24 mouse cellular contexts compared by ENCODE assay signal in genomic region chr1:23345633-23346032, GRCm38 (mm10).
"Had no signal": no experiment of that assay in that cellular context is flagged by ENCODE, and none has a peak within 500 bp of the region (broad histone marks: within the 10 kb centered on the region; RNA-seq: fewer than 3 reads in every experiment).

No protein-coding gene starts in this region.

- H3K9me3 ChIP-seq: hindbrain, embryonic 10.5 days; hindbrain, embryonic 12.5 days; intestine, embryonic 15.5 days; limb, embryonic 13.5 days; limb, embryonic 15.5 days; liver, embryonic 12.5 days had no signal

- H3K27ac ChIP-seq: heart, adult 2 months; hindbrain, embryonic 10.5 days; hindbrain, embryonic 12.5 days; hindbrain, embryonic 14.5 days; intestine, embryonic 15.5 days; kidney, postnatal 0 days; limb, embryonic 13.5 days; limb, embryonic 15.5 days; liver, embryonic 12.5 days; liver, embryonic 14.5 days had no signal

- H3K9ac ChIP-seq: forebrain, postnatal 0 days; hindbrain, embryonic 12.5 days; hindbrain, embryonic 14.5 days; intestine, embryonic 15.5 days; limb, embryonic 13.5 days; limb, embryonic 15.5 days; liver, embryonic 12.5 days; liver, embryonic 14.5 days had no signal

- H3K36me3 ChIP-seq: hindbrain, embryonic 10.5 days; hindbrain, embryonic 12.5 days; intestine, embryonic 15.5 days; limb, embryonic 13.5 days; limb, embryonic 15.5 days; liver, embryonic 12.5 days had no signal

- H3K27me3 ChIP-seq: hindbrain, embryonic 12.5 days; intestine, embryonic 15.5 days; limb, embryonic 13.5 days; limb, embryonic 15.5 days; liver, embryonic 12.5 days had no signal

- H3K4me3 ChIP-seq: heart, adult 2 months; hindbrain, embryonic 10.5 days; hindbrain, embryonic 12.5 days; intestine, embryonic 15.5 days; limb, embryonic 13.5 days; limb, embryonic 15.5 days; liver, embryonic 12.5 days had no signal

- H3K4me1 ChIP-seq: hindbrain, embryonic 10.5 days; hindbrain, embryonic 12.5 days; intestine, embryonic 15.5 days; limb, embryonic 13.5 days; limb, embryonic 15.5 days; liver, embryonic 12.5 days had no signal

- DNase-seq: forebrain, postnatal 0 days; gastrocnemius, postnatal 25 days; heart, adult 11 months; heart, adult 2 months; heart, postnatal 10 days; kidney, adult 8-10 months; kidney, postnatal 14 days; kidney, postnatal 36 days; layer of hippocampus, adult 9-11 months; layer of hippocampus, postnatal 36 days; left cerebral cortex, postnatal 4 days had no signal

- H3K4me2 ChIP-seq: heart, embryonic 11.5 days; hindbrain, embryonic 12.5 days; hindbrain, embryonic 14.5 days; intestine, embryonic 15.5 days; limb, embryonic 13.5 days; limb, embryonic 15.5 days; liver, embryonic 12.5 days had no signal

- ATAC-seq: forebrain, postnatal 0 days; hindbrain, embryonic 16.5 days; inflammation-experienced regulatory T-cells, adult 6 months; intestine, embryonic 15.5 days; intestine, postnatal 0 days; liver, embryonic 12.5 days had no signal
